Mouse (Mus musculus) thymus, postnatal 10 days (tissue): ENCODE results near the gene Dpy19l3.
A peak's percentile ranks its signal among the peaks of the same experiment; 100 is the strongest.

Experiments used
- DNase-seq, 2 experiments: peaks; one replicate each; pipeline ENCODE4 v3.0.0; 2021; ENCODE audit warnings: low spot score in 2 of 2

Gene Dpy19l3

GRCm38 (mm10) chr7:35636874-35637273, 117.4 kb downstream of the Dpy19l3 start:
- no peak for DNase-seq

- DNase-seq: peak in 1 of 2 experiments; percentile 27
These were observed 118.0 kb downstream of the Dpy19l3 start for GRCm38 (mm10) chr7:35636229-35636628.
